Mouse (Mus musculus): ENCODE measurements around the gene Olfr419. TPM values are rescaled to one million over a fixed set of nuclear protein-coding genes. Genes with fewer than 3 reads are reported as not detected.

Olfr419 gene
- not detected for total RNA-seq (2023)

GRCm38 (mm10) chr1:174251961-174252360 lies at the start of gene Olfr419:
Gene Olfr419 (minus strand): TSS chr1:174252061.

Other genes with a start within 250 kb of the Olfr419 start
- gene Ifi205, start 220.3 kb downstream of the Olfr419 start, total RNA-seq (2023) = 5.3 TPM
- gene Olfr433, start 211.4 kb downstream of the Olfr419 start, total RNA-seq (2023) = not detected
- gene Olfr432, start 202.9 kb downstream of the Olfr419 start, total RNA-seq (2023) = not detected
- not detected for gene Olfr430, start 185.5 kb downstream of the Olfr419 start, total RNA-seq (2023)
- gene Olfr429, start 167.7 kb downstream of the Olfr419 start, total RNA-seq (2023) = not detected
- not detected for gene Olfr427, start 155.2 kb downstream of the Olfr419 start, total RNA-seq (2023)
- not detected for gene Olfr231, start 130.9 kb downstream of the Olfr419 start, total RNA-seq (2023)
- not detected for gene Olfr424, start 120.5 kb downstream of the Olfr419 start, total RNA-seq (2023)
- gene Olfr420, start 96.4 kb downstream of the Olfr419 start, total RNA-seq (2023) = not detected
- gene Spta1, start 79.3 kb downstream of the Olfr419 start, total RNA-seq (2023) = 0.21 TPM
- not detected for gene Mptx1, start 78.5 kb upstream of the Olfr419 start, total RNA-seq (2023)
- not detected for gene Olfr417, start 113.1 kb upstream of the Olfr419 start, total RNA-seq (2023)
- gene Olfr248, start 139.0 kb upstream of the Olfr419 start, total RNA-seq (2023) = not detected
- gene Olfr414, start 172.0 kb upstream of the Olfr419 start, total RNA-seq (2023) = not detected
- gene Olfr220, start 190.0 kb upstream of the Olfr419 start, total RNA-seq (2023) = not detected
- not detected for gene Fmn2, start 249.8 kb upstream of the Olfr419 start, total RNA-seq (2023)

All from CD4-positive naive resting alpha-beta T cell, adult 57 days (primary cell).